Mouse (Mus musculus) cerebellum, postnatal 14 days (tissue): ENCODE data around the gene Olfr555.
"Not testable (repeated sequence)": the region's sequence is repeated elsewhere in the genome, so short reads cannot be mapped to it uniquely, and the experiment has no call there.

Source experiments
- DNase-seq, 2 experiments: peaks; one replicate each; pipeline ENCODE4 v3.0.0; 2021; ENCODE audit warnings: mixed read lengths in 2 of 2

Gene Olfr555

GRCm38 (mm10) chr7:102658523-102658922 lies at the start of gene Olfr555:
Olfr555 (plus strand) TSS chr7:102658823.
- no peak for DNase-seq

- DNase-seq = no peak
Measured at GRCm38 (mm10) chr7:102618118-102618517, 40.5 kb upstream of the Olfr555 start, which contains the start of gene Olfr553. Olfr553 (minus strand) TSS chr7:102618218.

GRCm38 (mm10) chr7:102619608-102620007 lies 39.0 kb upstream of the Olfr555 start:
- peak; percentile 49 to 61 for DNase-seq

GRCm38 (mm10) chr7:102620368-102620767 lies 38.3 kb upstream of the Olfr555 start:
- DNase-seq = peak; percentile 4 to 14

GRCm38 (mm10) chr7:102636665-102637064 lies 22.0 kb upstream of the Olfr555 start:
- DNase-seq = peak; percentile 62 to 65

GRCm38 (mm10) chr7:102638132-102638531 lies 20.5 kb upstream of the Olfr555 start, which contains the start of gene Olfr554:
Olfr554 (plus strand) TSS chr7:102638432.
- no peak for DNase-seq

GRCm38 (mm10) chr7:102644945-102645344 lies 13.7 kb upstream of the Olfr555 start:
- not testable (repeated sequence) for DNase-seq

- no peak for DNase-seq
Measured at GRCm38 (mm10) chr7:102664599-102664998, 6.0 kb downstream of the Olfr555 start, which contains the start of gene Olfr556. Olfr556 (plus strand) TSS chr7:102664899.

GRCm38 (mm10) chr7:102665378-102665777 lies 6.8 kb downstream of the Olfr555 start:
- peak; percentile 12 to 18 for DNase-seq

- DNase-seq = no peak
Measured at GRCm38 (mm10) chr7:102676225-102676624, 17.6 kb downstream of the Olfr555 start.

GRCm38 (mm10) chr7:102681916-102682315 lies 23.3 kb downstream of the Olfr555 start:
- DNase-seq = no peak

GRCm38 (mm10) chr7:102686944-102687501 lies 28.4 kb downstream of the Olfr555 start, which contains the start of gene Trim68:
Trim68 (minus strand) TSS chr7:102687327.
- DNase-seq = peak; percentile 80 to 84

GRCm38 (mm10) chr7:102695358-102696125 lies 36.9 kb downstream of the Olfr555 start, which contains the start of gene Olfr557:
Olfr557 (plus strand) TSS chr7:102695910.
- DNase-seq = peak; percentile 56 to 60

- DNase-seq = peak; percentile 58 to 69
Measured at GRCm38 (mm10) chr7:102698461-102698860, 39.8 kb downstream of the Olfr555 start.

- no peak for DNase-seq
Measured at GRCm38 (mm10) chr7:102701915-102702314, 43.3 kb downstream of the Olfr555 start, which contains the start of gene Olfr558. Olfr558 (plus strand) TSS chr7:102702215.
